Mouse (Mus musculus): ENCODE measurements around the gene Ttc7b.

Gene Ttc7b

GRCm38 (mm10) chr12:100527241-100527640, 6.6 kb upstream of the Ttc7b start:
- no peak for DNase-seq (ENCODE audit: extremely low spot score, low spot score)

- no peak for DNase-seq (ENCODE audit: extremely low spot score, low spot score)
Observed at GRCm38 (mm10) chr12:100525939-100526338, 5.3 kb upstream of the Ttc7b start.

GRCm38 (mm10) chr12:100520077-100520793, 391 bp downstream of the Ttc7b start:
- DNase-seq (ENCODE audit: extremely low spot score, low spot score), result peak; percentile 80

- DNase-seq (ENCODE audit: extremely low spot score, low spot score), result no peak
Observed at GRCm38 (mm10) chr12:100519684-100520076, 946 bp downstream of the Ttc7b start.

- DNase-seq (ENCODE audit: extremely low spot score, low spot score), result no peak
Observed at GRCm38 (mm10) chr12:100517371-100517770, 3.3 kb downstream of the Ttc7b start.

GRCm38 (mm10) chr12:100516161-100516838, 4.3 kb downstream of the Ttc7b start:
- DNase-seq (ENCODE audit: extremely low spot score, low spot score), result no peak

GRCm38 (mm10) chr12:100515493-100515892, 5.1 kb downstream of the Ttc7b start:
- DNase-seq (ENCODE audit: extremely low spot score, low spot score), result no peak

- no peak for DNase-seq (ENCODE audit: extremely low spot score, low spot score)
Observed at GRCm38 (mm10) chr12:100514611-100515010, 6.0 kb downstream of the Ttc7b start.

- DNase-seq (ENCODE audit: extremely low spot score, low spot score), result no peak
Observed at GRCm38 (mm10) chr12:100513131-100513530, 7.5 kb downstream of the Ttc7b start.

- no peak for DNase-seq (ENCODE audit: extremely low spot score, low spot score)
Observed at GRCm38 (mm10) chr12:100512641-100513040, 8.0 kb downstream of the Ttc7b start.

GRCm38 (mm10) chr12:100509615-100510282, 10.9 kb downstream of the Ttc7b start:
- no peak for DNase-seq (ENCODE audit: extremely low spot score, low spot score)

GRCm38 (mm10) chr12:100508668-100509067, 12.0 kb downstream of the Ttc7b start:
- no peak for DNase-seq (ENCODE audit: extremely low spot score, low spot score)

- DNase-seq (ENCODE audit: extremely low spot score, low spot score), result no peak
Observed at GRCm38 (mm10) chr12:100505484-100505883, 15.1 kb downstream of the Ttc7b start.

- DNase-seq (ENCODE audit: extremely low spot score, low spot score), result no peak
Observed at GRCm38 (mm10) chr12:100504585-100504984, 16.0 kb downstream of the Ttc7b start.

- no peak for DNase-seq (ENCODE audit: extremely low spot score, low spot score)
Observed at GRCm38 (mm10) chr12:100503659-100504058, 17.0 kb downstream of the Ttc7b start.

- DNase-seq (ENCODE audit: extremely low spot score, low spot score), result no peak
Observed at GRCm38 (mm10) chr12:100502544-100502943, 18.1 kb downstream of the Ttc7b start.

- DNase-seq (ENCODE audit: extremely low spot score, low spot score), result no peak
Observed at GRCm38 (mm10) chr12:100501261-100501660, 19.4 kb downstream of the Ttc7b start.

- DNase-seq (ENCODE audit: extremely low spot score, low spot score), result no peak
Observed at GRCm38 (mm10) chr12:100499469-100499868, 21.2 kb downstream of the Ttc7b start.

GRCm38 (mm10) chr12:100498006-100498405, 22.6 kb downstream of the Ttc7b start:
- DNase-seq (ENCODE audit: extremely low spot score, low spot score), result no peak

GRCm38 (mm10) chr12:100495083-100495482, 25.5 kb downstream of the Ttc7b start:
- DNase-seq (ENCODE audit: extremely low spot score, low spot score), result no peak

- no peak for DNase-seq (ENCODE audit: extremely low spot score, low spot score)
Observed at GRCm38 (mm10) chr12:100493211-100493610, 27.4 kb downstream of the Ttc7b start.

GRCm38 (mm10) chr12:100492676-100493075, 27.9 kb downstream of the Ttc7b start:
- DNase-seq (ENCODE audit: extremely low spot score, low spot score), result no peak

All from neural tube, embryonic 10.5 days (tissue).